Mouse (Mus musculus) embryo, embryonic 9.5 days (tissue): ENCODE measurements at regions not wholly inside any gene's neighbourhood (a gene's known extent, or its start where the extent isn't known, plus 50 kb on each side); places are given as distances from the start of the nearest gene placed in this dataset.

ENCODE experiments used
- DNase-seq: peaks from one replicate; pipeline ENCODE4 v3.0.0-alpha.2; 2017; ENCODE audit errors: extremely low spot score

GRCm38 (mm10) chr10:96325297-96325696 lies 188.9 kb downstream of the Gm5426 start:
- no peak for DNase-seq

GRCm38 (mm10) chr10:96330639-96331487 lies 194.5 kb downstream of the Gm5426 start:
- no peak for DNase-seq

GRCm38 (mm10) chr10:96332731-96333201 lies 196.4 kb downstream of the Gm5426 start:
- DNase-seq = no peak

GRCm38 (mm10) chr10:96333224-96333623 lies 196.8 kb downstream of the Gm5426 start:
- DNase-seq = no peak

- DNase-seq = no peak
Measured at GRCm38 (mm10) chr10:96336271-96336670, 199.9 kb downstream of the Gm5426 start.

- DNase-seq = no peak
Measured at GRCm38 (mm10) chr10:96337088-96337666, 200.8 kb downstream of the Gm5426 start.

GRCm38 (mm10) chr10:96337797-96338608 lies 201.6 kb downstream of the Gm5426 start:
- no peak for DNase-seq

GRCm38 (mm10) chr10:96338609-96338978 lies 202.2 kb downstream of the Gm5426 start:
- DNase-seq = no peak

GRCm38 (mm10) chr10:96342476-96342875 lies 206.1 kb downstream of the Gm5426 start:
- no peak for DNase-seq

GRCm38 (mm10) chr10:96343666-96344065 lies 207.3 kb downstream of the Gm5426 start:
- no peak for DNase-seq

GRCm38 (mm10) chr10:96350692-96351091 lies 214.3 kb downstream of the Gm5426 start:
- DNase-seq = no peak

- DNase-seq = no peak
Measured at GRCm38 (mm10) chr10:96351320-96351719, 214.9 kb downstream of the Gm5426 start.

GRCm38 (mm10) chr10:96356980-96357624 lies 220.7 kb downstream of the Gm5426 start:
- DNase-seq = no peak

- no peak for DNase-seq
Measured at GRCm38 (mm10) chr10:96357632-96358031, 221.2 kb downstream of the Gm5426 start.

- DNase-seq = no peak
Measured at GRCm38 (mm10) chr10:96358984-96359383, 222.6 kb downstream of the Gm5426 start.

GRCm38 (mm10) chr10:96362211-96362610 lies 225.8 kb downstream of the Gm5426 start:
- no peak for DNase-seq

- no peak for DNase-seq
Measured at GRCm38 (mm10) chr10:96363867-96364266, 227.5 kb downstream of the Gm5426 start.

- no peak for DNase-seq
Measured at GRCm38 (mm10) chr10:96365101-96365500, 228.7 kb downstream of the Gm5426 start.

- no peak for DNase-seq
Measured at GRCm38 (mm10) chr10:96366871-96367270, 230.5 kb downstream of the Gm5426 start.

- no peak for DNase-seq
Measured at GRCm38 (mm10) chr10:96370547-96371320, 234.3 kb downstream of the Gm5426 start.

GRCm38 (mm10) chr10:96371321-96371653 lies 234.9 kb downstream of the Gm5426 start:
- DNase-seq = no peak
